Mouse (Mus musculus) heart, embryonic 13.5 days (tissue): ENCODE measurements around the gene Amdhd1. TPM values are rescaled to one million over a fixed set of nuclear protein-coding genes. Genes with fewer than 3 reads are reported as not detected.

ENCODE experiments used
- ATAC-seq: fragments of 200-750 bp; cut with Nextera tagmentation; 2 replicates; pipeline ENCODE4 v1.8.0; 2017; ENCODE audit warnings: moderate TSS enrichment; ENCODE audit not compliant: insufficient number of reproducible peaks, low FRiP score, low TSS enrichment; ENCODE audit errors: extremely low read depth
- H3K27ac ChIP-seq: fragments of 300-500 bp; sonication (generic); replicated peaks from 2 replicates; pipeline ENCODE4 v1.5.1; 2015; ENCODE audit warnings: moderate library complexity, mild to moderate bottlenecking, inconsistent platforms
- H3K27me3 ChIP-seq: fragments of 300-500 bp; sonication (generic); replicated peaks from 2 replicates; pipeline ENCODE4 v1.6.1; 2015; ENCODE audit warnings: mild to moderate bottlenecking, inconsistent platforms
- H3K36me3 ChIP-seq: fragments of 300-500 bp; sonication (generic); 2 replicates; pipeline ENCODE4 v1.6.1; 2015; ENCODE audit warnings: mild to moderate bottlenecking, inconsistent platforms
- H3K4me1 ChIP-seq: fragments of 300-500 bp; sonication (generic); 2 replicates; pipeline ENCODE4 v1.6.1; 2015; ENCODE audit warnings: inconsistent platforms
- H3K4me2 ChIP-seq: fragments of 300-500 bp; sonication (generic); 2 replicates; pipeline ENCODE4 v1.6.1; 2015; ENCODE audit warnings: inconsistent platforms, mild to moderate bottlenecking, moderate library complexity
- H3K4me3 ChIP-seq: fragments of 300-500 bp; sonication (generic); 2 replicates; pipeline ENCODE4 v1.5.1; 2015; ENCODE audit warnings: moderate library complexity, mild to moderate bottlenecking, inconsistent platforms
- H3K9ac ChIP-seq: fragments of 300-500 bp; sonication (generic); 2 replicates; pipeline ENCODE4 v1.6.1; 2015; ENCODE audit warnings: inconsistent platforms, mild to moderate bottlenecking, moderate library complexity
- H3K9me3 ChIP-seq: fragments of 300-500 bp; sonication (generic); 2 replicates; pipeline ENCODE4 v1.6.1; 2016; ENCODE audit warnings: inconsistent platforms
- WGBS: fragments of 180-500 bp; shearing (Covaris S2); methylation state at CpG from one replicate; pipeline ENCODE4 v1.1.7; 2015; ENCODE audit warnings: mixed read lengths; 5-methylcytosine and 5-hydroxymethylcytosine counted together
- polyA plus RNA-seq: library from polyadenylated mRNA; unstranded; fragments of >200 nt; fragmentation: Nextera tagmentation; extraction: Ambion mirVana; gene quantifications from 2 replicates; pipeline ENCODE4 v1.2.1, GENCODE M21; 2015

Amdhd1 gene
- polyA plus RNA-seq, 1 experiment from 2014 or later, result 0.47 TPM

DNA sequence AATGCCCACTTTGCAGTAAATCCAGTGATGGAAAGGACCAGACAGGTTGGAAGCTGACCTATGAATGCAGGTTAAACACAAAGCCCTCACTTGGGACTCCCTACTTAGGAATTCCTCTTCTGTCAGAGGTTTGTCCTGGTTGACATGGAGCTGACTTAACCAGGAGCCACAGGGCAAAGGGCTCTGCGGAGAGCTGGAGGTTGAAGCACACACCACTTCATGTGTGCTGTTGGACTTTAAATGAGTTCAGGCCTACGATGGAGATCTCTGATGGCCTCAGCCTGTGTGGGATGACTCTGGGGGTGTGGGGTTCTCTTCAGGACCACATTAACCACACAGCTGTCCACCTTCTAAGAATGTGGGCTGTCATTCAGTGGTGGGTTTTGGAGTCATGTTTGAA is 1.5 kb downstream of the Amdhd1 start:
- Histone ChIP-seq H3K4me2 (no peak overlapping the region), H3K4me3 (no peak overlapping the region), H3K27ac (no peak overlapping the region), H3K36me3 (no peaks in the 10 kb centered on the region), H3K9ac (no peak overlapping the region), H3K9me3 (no peaks in the 10 kb centered on the region), H3K4me1 (peaks cover 21% of the 10 kb centered on the region), H3K27me3 (peaks cover 44% of the 10 kb centered on the region)
- WGBS, result 75% methylated on average over 2 of the region's 2 CpGs
- ATAC-seq, result no peak

DNA sequence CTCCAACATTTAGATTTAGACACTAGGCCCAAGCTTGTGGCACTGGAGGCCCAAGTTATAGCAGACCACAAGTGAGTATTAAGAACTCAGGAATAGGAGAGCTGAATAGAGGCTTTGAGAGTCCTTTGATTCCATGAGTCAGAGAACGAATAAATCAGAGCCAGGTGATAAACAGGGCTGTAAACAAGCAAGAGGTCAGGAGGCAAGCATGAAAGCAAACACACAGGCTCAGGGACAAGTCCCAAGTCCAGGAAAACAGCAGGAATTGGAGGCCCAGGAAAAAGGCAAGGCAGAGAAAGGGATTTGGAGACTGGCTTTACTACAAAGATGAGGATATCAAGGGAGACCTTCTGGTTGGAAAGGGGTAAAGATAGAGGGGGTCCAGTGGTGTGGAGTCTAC is 14.5 kb downstream of the Amdhd1 start:
- no peaks in the 10 kb centered on the region for H3K36me3 ChIP-seq
- ATAC-seq, result no peak
- no peak overlapping the region for H3K27ac ChIP-seq
- no peak overlapping the region for H3K4me2 ChIP-seq
- no peak overlapping the region for H3K4me3 ChIP-seq
- H3K4me1 ChIP-seq, result no peaks in the 10 kb centered on the region
- no peak overlapping the region for H3K9ac ChIP-seq
- 83% methylated on average over 1 of the region's 1 CpGs for WGBS
- H3K9me3 ChIP-seq, result 0 out of 2 replicates have a peak, but pooled peaks cover 6% of the 10 kb centered on the region
- no peaks in the 10 kb centered on the region for H3K27me3 ChIP-seq

DNA sequence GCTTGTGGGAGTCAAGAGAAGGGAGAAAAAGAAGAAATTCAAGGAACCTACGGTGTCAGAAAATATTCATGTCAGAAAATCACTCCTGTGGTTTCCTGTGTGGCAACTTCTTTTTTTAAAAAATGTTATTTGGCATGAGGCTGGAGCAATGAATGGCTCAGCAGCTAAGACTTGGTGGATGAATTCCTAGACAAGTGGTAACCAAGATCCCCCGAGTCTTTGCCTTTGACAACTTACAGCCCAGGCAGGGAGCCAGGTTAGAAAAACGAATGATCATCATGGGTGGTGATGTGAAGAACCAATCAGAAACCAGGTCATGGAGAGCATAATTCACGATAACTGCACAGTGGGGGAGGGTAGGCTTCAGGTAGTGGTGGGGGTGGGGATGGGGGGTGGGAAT is 18.8 kb downstream of the Amdhd1 start:
- no peaks in the 10 kb centered on the region for H3K4me1 ChIP-seq
- no peaks in the 10 kb centered on the region for H3K36me3 ChIP-seq
- no peak overlapping the region for H3K4me3 ChIP-seq
- 68% methylated on average over 4 of the region's 4 CpGs for WGBS
- H3K9me3 ChIP-seq, result no peaks in the 10 kb centered on the region
- no peak overlapping the region for H3K4me2 ChIP-seq
- no peak overlapping the region for H3K27ac ChIP-seq
- no peak overlapping the region for H3K9ac ChIP-seq
- no peak for ATAC-seq
- no peaks in the 10 kb centered on the region for H3K27me3 ChIP-seq

DNA sequence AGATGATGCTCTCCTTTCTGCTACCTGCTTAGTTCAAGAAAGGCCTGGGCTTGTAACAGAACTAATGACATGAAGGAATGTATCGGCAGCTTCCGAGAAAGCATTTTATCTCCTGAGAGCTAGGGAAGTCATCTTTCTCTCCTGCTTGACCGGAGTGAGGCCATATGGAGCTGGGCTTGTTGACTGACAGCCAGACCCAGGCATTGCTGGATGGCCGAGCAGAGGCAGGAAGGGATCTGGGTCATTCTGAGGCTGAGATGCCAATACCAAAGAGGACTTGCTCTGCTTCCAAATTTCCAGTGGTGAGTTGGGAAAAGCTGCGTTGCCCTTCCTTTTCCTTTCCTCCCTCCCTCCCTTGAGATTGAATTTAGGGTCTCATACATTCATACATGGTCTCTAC is 20.1 kb downstream of the Amdhd1 start:
- Histone ChIP-seq H3K4me1 (no peaks in the 10 kb centered on the region), H3K9me3 (no peaks in the 10 kb centered on the region), H3K27me3 (no peaks in the 10 kb centered on the region), H3K4me3 (no peak overlapping the region), H3K27ac (no peak overlapping the region), H3K4me2 (no peak overlapping the region), H3K9ac (no peak overlapping the region), H3K36me3 (no peaks in the 10 kb centered on the region)
- WGBS, result 61% methylated on average over 5 of the region's 5 CpGs
- no peak for ATAC-seq

DNA sequence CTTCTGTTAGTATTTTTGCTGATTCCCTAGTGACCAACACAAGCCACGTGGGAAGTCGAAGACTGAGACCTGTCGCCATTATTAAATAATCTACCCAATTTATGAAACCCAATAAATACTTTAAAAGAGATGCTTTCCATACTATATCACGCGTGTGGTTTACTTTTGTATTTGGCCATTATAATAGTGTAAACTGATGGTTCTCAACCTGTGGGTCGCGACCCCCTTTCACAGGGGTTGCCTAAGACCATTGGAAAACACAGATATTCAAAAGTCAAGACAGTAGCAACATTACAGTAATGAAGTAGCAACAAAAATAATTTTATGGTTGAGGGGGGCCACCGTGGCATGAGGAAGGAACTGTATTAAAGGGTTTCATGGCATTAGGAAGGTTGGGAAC is 20.7 kb downstream of the Amdhd1 start:
- H3K4me1 ChIP-seq, result no peaks in the 10 kb centered on the region
- no peaks in the 10 kb centered on the region for H3K9me3 ChIP-seq
- H3K4me2 ChIP-seq, result no peak overlapping the region
- no peak overlapping the region for H3K27ac ChIP-seq
- WGBS, result 80% methylated on average over 8 of the region's 8 CpGs
- H3K27me3 ChIP-seq, result no peaks in the 10 kb centered on the region
- no peak overlapping the region for H3K9ac ChIP-seq
- H3K36me3 ChIP-seq, result no peaks in the 10 kb centered on the region
- no peak overlapping the region for H3K4me3 ChIP-seq
- no peak for ATAC-seq

DNA sequence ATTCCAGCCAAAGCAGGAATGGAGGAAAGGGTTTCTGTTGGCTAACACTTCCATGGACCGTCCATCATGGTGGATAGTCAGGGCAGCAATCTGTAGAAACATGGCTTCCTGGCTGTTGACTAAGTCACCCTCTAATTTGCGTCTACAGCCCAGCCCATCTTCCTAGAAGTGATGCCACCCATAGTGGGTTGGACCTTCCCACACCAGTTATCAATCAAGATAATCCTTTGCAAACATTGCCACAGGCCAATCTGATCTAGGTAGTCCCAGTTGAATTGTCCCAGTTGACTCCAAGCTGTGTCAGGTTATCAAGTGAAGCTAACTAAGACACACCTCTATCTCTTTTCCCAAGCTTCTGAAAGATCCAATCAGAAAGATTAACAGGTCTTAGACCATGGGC is 21.2 kb downstream of the Amdhd1 start:
- Histone ChIP-seq H3K27me3 (no peaks in the 10 kb centered on the region), H3K27ac (no peak overlapping the region), H3K9ac (no peak overlapping the region), H3K4me1 (no peaks in the 10 kb centered on the region), H3K4me2 (no peak overlapping the region), H3K9me3 (no peaks in the 10 kb centered on the region), H3K4me3 (no peak overlapping the region), H3K36me3 (no peaks in the 10 kb centered on the region)
- WGBS, result 79% methylated on average over 2 of the region's 2 CpGs
- ATAC-seq, result no peak

DNA sequence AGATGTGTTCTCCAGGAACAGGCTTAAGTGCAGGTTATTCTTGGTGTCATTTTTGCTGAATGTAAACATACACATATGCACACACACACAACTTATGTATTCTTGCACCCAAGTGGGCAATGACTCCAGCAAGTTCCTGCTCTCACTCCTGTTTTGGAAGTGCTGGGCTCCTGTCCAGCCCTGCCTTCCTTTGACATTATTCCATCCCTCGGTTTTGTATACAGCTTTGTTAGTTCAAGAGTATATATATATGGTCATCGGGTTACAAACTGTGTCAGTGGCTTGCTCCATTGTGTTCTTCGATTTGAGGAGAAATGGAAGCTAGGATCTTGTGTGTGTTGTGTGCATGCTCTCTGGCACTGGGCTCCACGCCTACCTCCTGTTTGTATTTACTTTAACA is 21.6 kb downstream of the Amdhd1 start:
- 73% methylated on average over 4 of the region's 4 CpGs for WGBS
- Histone ChIP-seq H3K9ac (no peak overlapping the region), H3K27me3 (no peaks in the 10 kb centered on the region), H3K4me2 (no peak overlapping the region), H3K9me3 (no peaks in the 10 kb centered on the region), H3K4me3 (no peak overlapping the region), H3K36me3 (no peaks in the 10 kb centered on the region), H3K27ac (no peak overlapping the region), H3K4me1 (no peaks in the 10 kb centered on the region)
- no peak for ATAC-seq

DNA sequence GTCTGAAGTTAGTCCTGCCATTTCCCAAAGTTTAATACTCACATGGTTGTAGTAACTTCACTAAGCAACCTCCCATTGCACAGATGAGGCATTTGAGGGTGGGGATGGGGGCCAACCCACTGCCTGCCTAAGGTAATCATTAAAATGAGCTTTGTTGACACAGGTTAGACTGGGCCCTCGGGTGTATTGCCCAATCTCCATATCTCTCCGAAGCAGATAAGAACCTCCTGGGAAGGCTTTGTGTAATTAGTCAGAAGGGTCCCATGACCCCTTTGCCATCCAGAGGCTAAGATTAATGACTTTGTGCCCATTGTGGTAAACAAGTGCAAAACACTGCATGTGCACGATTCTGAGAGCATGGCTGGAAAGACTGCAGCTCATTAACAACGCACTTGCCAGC is 22.1 kb downstream of the Amdhd1 start:
- Histone ChIP-seq H3K4me1 (no peaks in the 10 kb centered on the region), H3K36me3 (no peaks in the 10 kb centered on the region), H3K27ac (no peak overlapping the region), H3K27me3 (no peaks in the 10 kb centered on the region), H3K9me3 (no peaks in the 10 kb centered on the region), H3K9ac (no peak overlapping the region), H3K4me2 (no peak overlapping the region), H3K4me3 (no peak overlapping the region)
- 53% methylated on average over 4 of the region's 4 CpGs for WGBS
- no peak for ATAC-seq

DNA sequence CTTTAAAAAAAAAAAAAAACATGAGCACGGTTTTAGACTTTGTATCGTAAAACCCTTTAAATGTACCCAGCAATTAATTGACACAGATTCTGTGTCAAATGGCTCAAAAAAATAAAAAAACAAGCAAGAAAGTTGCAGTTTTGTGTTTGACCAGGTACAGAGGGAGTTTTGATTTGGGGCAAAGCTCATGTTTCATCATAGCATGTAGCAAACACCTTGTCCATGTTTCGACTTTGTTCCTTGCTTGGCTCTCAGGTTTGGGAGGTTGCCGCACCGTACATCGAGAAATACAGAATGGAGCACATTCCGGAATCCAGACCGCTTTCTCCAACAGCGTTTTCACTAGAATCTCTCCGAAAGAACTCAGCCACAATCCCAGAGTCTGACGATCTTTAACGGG is 23.9 kb downstream of the Amdhd1 start:
- no peak for ATAC-seq
- Histone ChIP-seq H3K4me1 (no peaks in the 10 kb centered on the region), H3K4me3 (no peak overlapping the region), H3K9ac (no peak overlapping the region), H3K36me3 (no peaks in the 10 kb centered on the region), H3K27me3 (no peaks in the 10 kb centered on the region), H3K4me2 (no peak overlapping the region), H3K27ac (no peak overlapping the region), H3K9me3 (no peaks in the 10 kb centered on the region)
- WGBS, result 82% methylated on average over 12 of the region's 12 CpGs

DNA sequence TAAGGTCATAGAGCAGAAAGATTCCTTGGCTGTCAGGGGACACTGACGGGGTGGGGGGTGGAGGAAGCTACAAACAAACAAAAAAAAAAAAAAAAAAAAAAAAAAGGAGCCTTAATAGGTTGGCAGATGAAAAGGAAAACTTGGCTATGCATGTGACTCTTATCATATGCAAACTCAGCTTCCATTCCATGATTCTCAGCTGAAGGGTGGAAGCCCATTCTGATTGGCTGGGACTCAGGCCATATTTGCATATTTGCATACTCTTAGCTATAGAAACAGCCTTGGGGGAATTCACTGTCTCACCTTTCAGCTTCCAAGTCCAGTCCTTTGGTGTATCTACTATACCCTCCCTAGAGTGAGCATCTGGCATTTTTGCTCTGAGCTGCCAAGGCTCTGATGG is 24.4 kb downstream of the Amdhd1 start:
- Histone ChIP-seq H3K4me3 (no peak overlapping the region), H3K9me3 (no peaks in the 10 kb centered on the region), H3K4me2 (no peak overlapping the region), H3K9ac (no peak overlapping the region), H3K36me3 (no peaks in the 10 kb centered on the region), H3K27ac (no peak overlapping the region), H3K27me3 (no peaks in the 10 kb centered on the region), H3K4me1 (no peaks in the 10 kb centered on the region)
- WGBS, result 39% methylated on average over 1 of the region's 1 CpGs
- ATAC-seq, result no peak

DNA sequence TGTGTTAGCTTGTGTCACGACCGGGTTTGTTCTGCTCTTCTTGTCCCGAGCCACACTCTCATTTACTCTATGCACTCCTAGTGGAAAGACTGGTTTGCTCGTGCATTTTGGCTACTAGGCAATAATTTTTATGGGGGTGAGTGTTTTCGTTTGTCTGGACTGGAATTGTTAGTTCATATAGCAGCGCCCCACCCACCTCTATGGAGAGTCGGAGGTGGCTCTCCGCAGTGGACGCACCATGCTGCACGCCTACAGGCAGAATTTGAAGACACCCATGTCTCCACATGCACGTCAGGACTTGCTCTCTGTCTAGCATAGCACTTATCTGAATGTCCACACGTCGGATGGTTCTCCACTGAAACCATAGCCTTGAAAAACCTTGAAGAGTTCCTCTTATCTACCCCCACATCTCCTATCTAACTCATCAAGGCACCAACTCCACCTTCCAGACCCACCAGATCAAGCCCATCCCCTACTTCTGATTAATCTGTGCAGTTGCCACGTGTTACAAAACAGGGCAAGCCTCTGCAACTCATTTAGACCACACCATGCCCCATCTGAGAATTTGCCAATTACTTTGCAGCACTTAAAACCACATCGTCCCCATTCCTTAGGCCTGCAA is 30.2 kb downstream of the Amdhd1 start:
- Histone ChIP-seq H3K27ac (no peak overlapping the region), H3K9ac (no peak overlapping the region), H3K9me3 (no peaks in the 10 kb centered on the region), H3K4me3 (no peak overlapping the region), H3K4me2 (no peak overlapping the region), H3K36me3 (no peaks in the 10 kb centered on the region), H3K4me1 (no peaks in the 10 kb centered on the region), H3K27me3 (no peaks in the 10 kb centered on the region)
- no peak for ATAC-seq
- 81% methylated on average over 15 of the region's 15 CpGs for WGBS

DNA sequence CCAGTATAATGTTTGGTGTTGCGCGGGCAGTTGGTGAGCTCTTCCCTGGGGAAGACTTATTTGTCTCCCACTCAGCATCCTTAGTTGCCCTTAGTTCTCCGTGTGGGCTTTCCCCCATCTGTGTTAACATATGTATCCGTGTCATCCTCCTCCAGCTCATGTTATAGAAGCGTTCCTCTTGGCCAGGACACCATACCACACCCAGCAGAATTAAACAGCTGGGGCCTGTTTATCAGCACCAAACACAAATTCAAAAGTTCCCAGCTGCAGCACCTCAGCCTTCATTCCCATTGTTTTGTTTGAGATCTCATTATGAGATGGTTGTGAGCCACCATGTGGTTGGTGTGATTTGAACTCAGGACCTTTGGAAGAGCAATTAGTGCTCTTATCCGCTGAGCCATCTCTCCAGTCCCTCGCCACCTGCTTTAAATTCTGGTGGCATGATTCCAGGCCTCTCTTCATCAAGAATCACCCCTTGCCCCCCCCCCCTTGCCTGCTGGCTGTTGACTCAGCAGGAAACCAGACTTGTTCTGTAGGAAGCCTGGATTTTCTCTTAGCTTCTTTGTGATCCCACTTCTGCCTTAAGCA is 31.4 kb downstream of the Amdhd1 start:
- Histone ChIP-seq H3K4me1 (no peaks in the 10 kb centered on the region), H3K9ac (no peak overlapping the region), H3K36me3 (no peaks in the 10 kb centered on the region), H3K27ac (no peak overlapping the region), H3K4me3 (no peak overlapping the region), H3K4me2 (no peak overlapping the region), H3K27me3 (no peaks in the 10 kb centered on the region), H3K9me3 (no peaks in the 10 kb centered on the region)
- ATAC-seq, result no peak
- 72% methylated on average over 7 of the region's 7 CpGs for WGBS
